Mouse (Mus musculus): ENCODE measurements around the gene Kif1c. TPM values are rescaled to one million over a fixed set of nuclear protein-coding genes. Genes with fewer than 3 reads are reported as not detected.
A peak's percentile ranks its signal among the peaks of the same experiment; 100 is the strongest.
"Not testable (repeated sequence)": the region's sequence is repeated elsewhere in the genome, so short reads cannot be mapped to it uniquely, and the experiment has no call there.

Kif1c gene
- polyA plus RNA-seq, 1 experiment from 2014 or later, result 14.3 TPM

DNA sequence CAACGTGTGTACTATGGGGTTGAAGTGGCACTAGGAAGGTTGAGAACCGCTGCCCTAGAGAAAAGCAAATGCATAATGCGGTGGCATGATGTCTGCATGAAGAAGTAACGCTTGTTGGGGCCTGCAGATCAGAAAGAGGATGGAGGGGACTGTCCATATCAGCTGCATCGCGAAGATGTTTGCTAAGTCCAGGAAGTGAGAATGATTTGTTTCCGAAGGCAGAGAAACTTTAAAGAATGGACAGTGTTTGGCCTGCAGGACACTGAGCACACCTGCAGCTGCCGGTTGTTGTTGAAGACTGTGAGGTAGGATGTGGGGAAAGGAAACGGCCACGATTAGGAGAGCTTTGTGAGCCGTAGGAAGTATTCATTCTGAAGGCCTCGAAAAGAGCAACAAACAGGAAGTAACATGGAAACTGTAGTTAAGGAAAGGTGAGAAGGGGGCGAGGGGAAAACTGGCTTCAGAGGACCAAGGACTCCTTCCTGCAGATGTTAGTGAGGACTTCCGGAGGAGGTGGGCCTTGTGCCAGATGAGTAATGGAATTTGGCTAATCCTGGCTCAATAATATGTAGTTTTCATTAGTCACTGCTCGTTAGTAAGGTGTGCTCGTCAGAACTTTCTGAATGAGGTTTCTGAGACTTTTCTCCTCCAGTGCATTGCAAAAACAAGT is 65.6 kb downstream of the Kif1c start:
- Histone ChIP-seq H3K9me3 (ENCODE audit: control insufficient read depth, low read length) (no peaks in the 10 kb centered on the region), H3K36me3 (ENCODE audit: control insufficient read depth, insufficient read depth, low read length) (0 out of 2 replicates have a peak, but pooled peaks cover 3% of the 10 kb centered on the region), H3K4me1 (replicated peaks; ENCODE audit: control insufficient read depth, insufficient read depth, low read length) (0 out of 2 replicates have a peak, but pooled peaks cover 7% of the 10 kb centered on the region), H3K27me3 (replicated peaks; ENCODE audit: control insufficient read depth, insufficient read depth, low read length) (no peaks in the 10 kb centered on the region), H3K4me2 (ENCODE audit: low read length) (no peak overlapping the region), H3K9ac (ENCODE audit: low read length) (no peak overlapping the region), H3K27ac (ENCODE audit: low read depth) (no peak overlapping the region), H3K4me3 (ENCODE audit: low read depth, low read length) (no peak overlapping the region)
- 72% methylated on average over 16 of the region's 16 CpGs for WGBS
- ATAC-seq (replicated peaks; ENCODE audit: low FRiP score, low TSS enrichment, low read depth), result no peak
- no peak for DNase-seq (ENCODE audit: low spot score)

DNA sequence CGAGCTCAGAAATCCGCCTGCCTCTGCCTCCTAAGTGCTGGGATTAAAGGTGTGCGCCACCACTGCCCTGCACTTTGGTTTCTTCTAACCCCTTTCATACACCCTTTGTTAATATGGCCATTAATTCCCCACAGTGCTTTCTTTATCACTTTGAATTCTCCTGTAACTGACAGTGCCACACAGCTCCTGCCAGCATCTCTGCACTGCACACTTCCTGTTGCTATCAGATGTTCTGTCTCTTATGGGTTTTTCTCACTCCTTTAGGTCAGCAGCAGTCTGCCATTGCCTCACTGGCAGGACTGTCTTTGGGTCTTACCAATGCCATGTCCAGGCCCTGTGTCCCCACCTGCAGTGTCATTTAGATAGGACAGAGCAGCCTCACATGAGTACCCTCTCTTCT is 70.5 kb downstream of the Kif1c start:
- ATAC-seq (replicated peaks; ENCODE audit: low FRiP score, low TSS enrichment, low read depth), result no peak
- H3K27me3 ChIP-seq (replicated peaks; ENCODE audit: control insufficient read depth, insufficient read depth, low read length), result no peaks in the 10 kb centered on the region

DNA sequence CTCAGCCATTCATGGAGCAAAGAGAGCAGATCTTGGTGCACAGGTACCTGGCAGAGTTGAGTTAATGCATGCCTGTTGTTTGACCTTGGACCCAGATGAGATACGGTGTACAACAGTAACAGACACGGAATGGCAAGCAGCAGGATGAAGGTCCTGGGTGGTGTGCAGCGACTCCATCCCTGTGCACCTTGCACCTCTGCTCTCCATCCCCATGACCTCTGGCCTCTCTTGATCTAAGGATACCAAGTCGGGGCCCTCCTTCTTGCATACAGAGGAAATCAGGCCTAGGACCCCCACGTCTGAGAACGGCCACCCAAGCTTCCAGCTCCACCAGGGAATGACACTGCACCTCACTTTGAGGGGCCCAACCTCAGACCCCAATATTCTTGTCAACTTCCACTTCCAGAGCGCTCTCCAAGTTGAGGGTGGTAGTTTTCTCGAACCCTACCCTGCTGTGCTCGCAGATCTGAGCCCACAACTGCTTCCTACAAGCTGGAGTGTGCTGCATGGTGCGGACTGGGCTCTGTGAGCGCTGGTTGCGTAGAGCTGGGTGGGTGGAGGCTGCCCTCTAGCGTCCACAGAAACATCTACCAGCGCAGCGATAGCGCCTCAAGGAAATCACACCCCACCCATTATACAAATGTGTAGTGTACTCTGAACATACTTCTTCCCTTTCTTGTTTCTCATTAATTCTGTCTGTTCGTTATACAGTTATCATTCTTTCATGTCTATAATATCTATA is 76.7 kb downstream of the Kif1c start:
- Histone ChIP-seq H3K27me3 (replicated peaks; ENCODE audit: control insufficient read depth, insufficient read depth, low read length) (no peaks in the 10 kb centered on the region), H3K4me1 (replicated peaks; ENCODE audit: control insufficient read depth, insufficient read depth, low read length) (no peaks in the 10 kb centered on the region), H3K4me3 (ENCODE audit: low read depth, low read length) (no peak overlapping the region), H3K27ac (ENCODE audit: low read depth) (no peak overlapping the region), H3K4me2 (ENCODE audit: low read length) (no peak overlapping the region), H3K9ac (ENCODE audit: low read length) (no peak overlapping the region), H3K36me3 (ENCODE audit: control insufficient read depth, insufficient read depth, low read length) (peaks cover 13% of the 10 kb centered on the region), H3K9me3 (ENCODE audit: control insufficient read depth, low read length) (no peaks in the 10 kb centered on the region)
- peak; percentile 79 for ATAC-seq (replicated peaks; ENCODE audit: low FRiP score, low TSS enrichment, low read depth)
- WGBS, result 27% methylated on average over 17 of the region's 17 CpGs
- DNase-seq (ENCODE audit: low spot score), result peak; percentile 82

More for the DNA sequence above, 70.5 kb downstream of the Kif1c start:
- Histone ChIP-seq H3K4me3 (ENCODE audit: low read depth, low read length) (no peak overlapping the region), H3K27ac (ENCODE audit: low read depth) (no peak overlapping the region), H3K36me3 (ENCODE audit: control insufficient read depth, insufficient read depth, low read length) (peaks cover 26% of the 10 kb centered on the region), H3K9ac (ENCODE audit: low read length) (no peak overlapping the region), H3K4me1 (replicated peaks; ENCODE audit: control insufficient read depth, insufficient read depth, low read length) (0 out of 2 replicates have a peak, but pooled peaks cover 1% of the 10 kb centered on the region), H3K4me2 (ENCODE audit: low read length) (no peak overlapping the region), H3K9me3 (ENCODE audit: control insufficient read depth, low read length) (no peaks in the 10 kb centered on the region)
- 93% methylated on average over 3 of the region's 3 CpGs for WGBS
- no peak for DNase-seq (ENCODE audit: low spot score)

DNA sequence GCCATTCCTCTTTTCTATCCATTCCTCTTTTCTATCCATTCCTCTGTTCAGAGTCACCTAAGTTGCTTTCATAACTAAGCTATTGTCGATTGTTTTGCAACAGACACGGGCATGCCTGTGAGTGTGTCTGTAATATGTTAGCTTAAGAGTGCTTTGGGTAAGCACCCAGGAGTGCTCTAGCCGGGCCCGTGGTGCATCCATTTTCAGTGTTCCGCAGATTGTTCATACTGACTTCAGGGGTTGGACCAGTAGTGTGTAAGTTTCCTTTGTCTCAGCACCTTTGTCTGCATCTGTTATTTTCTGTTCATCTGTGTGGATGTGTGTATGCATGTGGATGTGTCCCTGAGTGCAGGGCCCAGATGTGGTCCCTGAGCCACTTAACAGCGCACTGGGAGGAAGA is 77.3 kb downstream of the Kif1c start:
- Histone ChIP-seq H3K36me3 (ENCODE audit: control insufficient read depth, insufficient read depth, low read length) (peaks cover 7% of the 10 kb centered on the region; the same call in 1 of the 2 replicates), H3K4me1 (replicated peaks; ENCODE audit: control insufficient read depth, insufficient read depth, low read length) (no peaks in the 10 kb centered on the region), H3K4me2 (ENCODE audit: low read length) (no peak overlapping the region), H3K27me3 (replicated peaks; ENCODE audit: control insufficient read depth, insufficient read depth, low read length) (no peaks in the 10 kb centered on the region), H3K27ac (ENCODE audit: low read depth) (no peak overlapping the region), H3K4me3 (ENCODE audit: low read depth, low read length) (no peak overlapping the region), H3K9me3 (ENCODE audit: control insufficient read depth, low read length) (no peaks in the 10 kb centered on the region), H3K9ac (ENCODE audit: low read length) (no peak overlapping the region)
- ATAC-seq (replicated peaks; ENCODE audit: low FRiP score, low TSS enrichment, low read depth) (no peak; the same call in 1 of the 2 replicates), DNase-seq (ENCODE audit: low spot score) (no peak)
- 61% methylated on average over 6 of the region's 6 CpGs for WGBS

DNA sequence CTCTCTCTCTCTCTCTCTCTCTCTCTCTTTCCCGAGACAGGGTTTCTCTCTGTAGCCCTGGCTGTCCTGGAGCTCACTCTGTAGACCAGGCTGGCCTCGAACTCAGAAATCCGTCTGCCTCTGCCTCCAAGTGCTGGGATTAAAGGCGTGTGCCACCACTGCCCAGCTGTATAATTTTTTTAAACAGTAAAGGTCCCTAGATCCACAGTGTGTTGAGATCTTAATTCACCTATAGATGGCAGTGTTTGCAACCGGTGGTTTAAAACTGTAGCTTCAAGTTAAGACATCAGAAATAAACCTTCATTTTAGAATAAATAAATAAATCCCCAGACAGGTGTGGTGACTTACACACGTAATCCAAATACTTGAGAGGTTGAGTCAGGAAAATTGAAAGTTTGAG is 77.7 kb downstream of the Kif1c start:
- DNase-seq (ENCODE audit: low spot score); H3K36me3 ChIP-seq (ENCODE audit: control insufficient read depth, insufficient read depth, low read length); ATAC-seq (replicated peaks; ENCODE audit: low FRiP score, low TSS enrichment, low read depth); H3K4me1 ChIP-seq (replicated peaks; ENCODE audit: control insufficient read depth, insufficient read depth, low read length); H3K27me3 ChIP-seq (replicated peaks; ENCODE audit: control insufficient read depth, insufficient read depth, low read length); H3K27ac ChIP-seq (ENCODE audit: low read depth); H3K9me3 ChIP-seq (ENCODE audit: control insufficient read depth, low read length); H3K9ac ChIP-seq (ENCODE audit: low read length); H3K4me3 ChIP-seq (ENCODE audit: low read depth, low read length); H3K4me2 ChIP-seq (ENCODE audit: low read length): not testable (repeated sequence)
- WGBS, result 28% methylated on average over 6 of the region's 6 CpGs

Small RNAs within 50 kb of the gene (microRNA-seq; reads per million reads assigned to microRNA genes)
- gene Gm22760, result not detected
- gene Mir6925, result not detected

Other genes starting within 250 kb of the Kif1c start
- gene Med11, start 248.6 kb upstream of the Kif1c start, polyA plus RNA-seq (2014; fragmentation: Nextera tagmentation; extraction: Ambion mirVana), result 50.7 and 51.6 TPM in 2 replicates
- gene Zmynd15, start 241.1 kb upstream of the Kif1c start, polyA plus RNA-seq (2014; fragmentation: Nextera tagmentation; extraction: Ambion mirVana), result 0.75 and 0.92 TPM in 2 replicates
- 8.0 and 10.0 TPM in 2 replicates for gene Cxcl16, start 240.6 kb upstream of the Kif1c start, polyA plus RNA-seq (2014; fragmentation: Nextera tagmentation; extraction: Ambion mirVana)
- 100 and 104 TPM in 2 replicates for gene Tm4sf5, start 195.3 kb upstream of the Kif1c start, polyA plus RNA-seq (2014; fragmentation: Nextera tagmentation; extraction: Ambion mirVana)
- gene Vmo1, start 185.9 kb upstream of the Kif1c start, polyA plus RNA-seq (2014; fragmentation: Nextera tagmentation; extraction: Ambion mirVana), result 0.28 and 1.1 TPM in 2 replicates
- gene Gltpd2, start 181.4 kb upstream of the Kif1c start, polyA plus RNA-seq (2014; fragmentation: Nextera tagmentation; extraction: Ambion mirVana), result 0.46 and 0.83 TPM in 2 replicates
- gene Psmb6, start 175.2 kb upstream of the Kif1c start, polyA plus RNA-seq (2014; fragmentation: Nextera tagmentation; extraction: Ambion mirVana), result 792 and 802 TPM in 2 replicates
- gene Gm40193, start 167.6 kb upstream of the Kif1c start, polyA plus RNA-seq (2014; fragmentation: Nextera tagmentation; extraction: Ambion mirVana), result not detected in 2 replicates
- gene Pld2, start 160.5 kb upstream of the Kif1c start, polyA plus RNA-seq (2014; fragmentation: Nextera tagmentation; extraction: Ambion mirVana), result 9.7 and 11.7 TPM in 2 replicates
- gene Mink1, start 137.7 kb upstream of the Kif1c start, polyA plus RNA-seq (2014; fragmentation: Nextera tagmentation; extraction: Ambion mirVana), result 16.9 and 19.9 TPM in 2 replicates
- gene 4930544D05Rik, start 84.7 kb upstream of the Kif1c start, polyA plus RNA-seq (2014; fragmentation: Nextera tagmentation; extraction: Ambion mirVana), result not detected in 2 replicates
- gene Chrne, start 81.3 kb upstream of the Kif1c start, polyA plus RNA-seq (2014; fragmentation: Nextera tagmentation; extraction: Ambion mirVana), result 0.30 and 0.50 TPM in 2 replicates
- 0.26 and 0.37 TPM in 2 replicates for gene Gp1ba, start 61.4 kb upstream of the Kif1c start, polyA plus RNA-seq (2014; fragmentation: Nextera tagmentation; extraction: Ambion mirVana)
- gene Rnf167, start 53.3 kb upstream of the Kif1c start, polyA plus RNA-seq (2014; fragmentation: Nextera tagmentation; extraction: Ambion mirVana), result 101 and 115 TPM in 2 replicates
- 155 and 158 TPM in 2 replicates for gene Slc25a11, start 53.1 kb upstream of the Kif1c start, polyA plus RNA-seq (2014; fragmentation: Nextera tagmentation; extraction: Ambion mirVana)
- gene Pfn1, start 45.9 kb upstream of the Kif1c start, polyA plus RNA-seq (2014; fragmentation: Nextera tagmentation; extraction: Ambion mirVana), result 2,271 and 2,344 TPM in 2 replicates
- 13.5 and 16.3 TPM in 2 replicates for gene Eno3, start 43.3 kb upstream of the Kif1c start, polyA plus RNA-seq (2014; fragmentation: Nextera tagmentation; extraction: Ambion mirVana)
- gene Spag7, start 31.1 kb upstream of the Kif1c start, polyA plus RNA-seq (2014; fragmentation: Nextera tagmentation; extraction: Ambion mirVana), result 140 and 154 TPM in 2 replicates
- 16.2 and 17.2 TPM in 2 replicates for gene Camta2, start 12.4 kb upstream of the Kif1c start, polyA plus RNA-seq (2014; fragmentation: Nextera tagmentation; extraction: Ambion mirVana)
- 1.5 and 1.6 TPM in 2 replicates for gene Inca1, start 393 bp upstream of the Kif1c start, polyA plus RNA-seq (2014; fragmentation: Nextera tagmentation; extraction: Ambion mirVana)
- 6.1 and 6.2 TPM in 2 replicates for gene Zfp3, start 63.7 kb downstream of the Kif1c start, polyA plus RNA-seq (2014; fragmentation: Nextera tagmentation; extraction: Ambion mirVana)
- 0.40 and 0.45 TPM in 2 replicates for gene Scimp, start 112.0 kb downstream of the Kif1c start, polyA plus RNA-seq (2014; fragmentation: Nextera tagmentation; extraction: Ambion mirVana)
- gene Rabep1, start 144.2 kb downstream of the Kif1c start, polyA plus RNA-seq (2014; fragmentation: Nextera tagmentation; extraction: Ambion mirVana), result 30.5 and 32.9 TPM in 2 replicates